Mouse (Mus musculus) hindbrain, postnatal 0 days (tissue): ENCODE data around the gene Rorb. TPM values are rescaled to one million over a fixed set of nuclear protein-coding genes. Genes with fewer than 3 reads are reported as not detected.
A peak's percentile ranks its signal among the peaks of the same experiment; 100 is the strongest.

ENCODE experiments used
- ATAC-seq: fragments of 200-750 bp; cut with Nextera tagmentation; 2 replicates; pipeline ENCODE4 v1.8.0; 2017; ENCODE audit warnings: mild to moderate bottlenecking, moderate TSS enrichment, moderate library complexity
- DNase-seq: peaks from one replicate; pipeline ENCODE4 v3.0.0-alpha.2; 2015; ENCODE audit warnings: low spot score
- H3K27ac ChIP-seq: fragments of 300-500 bp; sonication (generic); 2 replicates; pipeline ENCODE4 v1.5.1; 2014; ENCODE audit warnings: mild to moderate bottlenecking
- H3K27me3 ChIP-seq: fragments of 300-500 bp; sonication (generic); 2 replicates; pipeline ENCODE4 v1.6.1; 2014; ENCODE audit warnings: low read length, mixed read lengths; ENCODE audit not compliant: insufficient read depth
- H3K36me3 ChIP-seq: fragments of 300-500 bp; sonication (generic); 2 replicates; pipeline ENCODE4 v1.6.1; 2014; ENCODE audit warnings: low read length, mixed read lengths; ENCODE audit not compliant: insufficient read depth
- H3K4me1 ChIP-seq: fragments of 300-500 bp; sonication (generic); 2 replicates; pipeline ENCODE4 v1.6.1; 2014; ENCODE audit warnings: antibody characterized with exemption, low read length, mixed read lengths; ENCODE audit not compliant: insufficient read depth
- H3K4me2 ChIP-seq: fragments of 300-500 bp; sonication (generic); 2 replicates; pipeline ENCODE4 v1.6.1; 2014; ENCODE audit warnings: low read depth, mild to moderate bottlenecking, low read length, moderate library complexity, mixed read lengths
- H3K4me3 ChIP-seq: fragments of 300-500 bp; sonication (generic); 2 replicates; pipeline ENCODE4 v1.5.1; 2014; ENCODE audit warnings: low read length
- H3K9ac ChIP-seq: fragments of 300-500 bp; sonication (generic); replicated peaks from 2 replicates; pipeline ENCODE4 v1.6.1; 2014; ENCODE audit warnings: mild to moderate bottlenecking, low read length, moderate library complexity, mixed read lengths
- H3K9me3 ChIP-seq: fragments of 300-500 bp; sonication (generic); 2 replicates; pipeline ENCODE4 v1.6.1; 2016; ENCODE audit warnings: low read length, mixed read lengths
- CTCF ChIP-seq: IDR thresholded peaks from 2 replicates; pipeline ENCODE4 v1.5.1; 2016; ENCODE audit warnings: antibody characterized with exemption, control low read depth, low read depth
- WGBS: fragments of 180-500 bp; shearing (Covaris S2); extraction: QIAGEN DNeasy Blood & Tissue Kit; methylation state at CpG from one replicate; pipeline ENCODE4 v1.1.7; 2014; 5-methylcytosine and 5-hydroxymethylcytosine counted together
- polyA plus RNA-seq: library from polyadenylated mRNA; unstranded; fragments of >200 nt; fragmentation: Nextera tagmentation; extraction: Ambion mirVana; gene quantifications from 2 replicates; pipeline ENCODE4 v1.2.1, GENCODE M21; 2015
- total RNA-seq: library from RNA; depleted of rRNA; stranded (reverse); fragments of >200 nt; gene quantifications from 2 replicates; pipeline ENCODE4 v1.2.3, GENCODE M21; 2014; rRNA removed

The Rorb gene
- total RNA-seq (9.4 and 10.6 TPM in 2 replicates), polyA plus RNA-seq (9.0 and 9.6 TPM in 2 replicates)

- no peak for TF ChIP-seq CTCF
- WGBS = under 1% methylated on average over 23 of the region's 25 CpGs
- peak; percentile 96 for ATAC-seq
- Histone ChIP-seq H3K4me1 (peaks cover 10% of the 10 kb centered on the region; the same call in 1 of the 2 replicates), H3K27me3 (no peaks in the 10 kb centered on the region), H3K9me3 (no peaks in the 10 kb centered on the region), H3K27ac (peak within 1 kb of the TSS; percentile 69), H3K4me2 (peak within 1 kb of the TSS; percentile 96), H3K9ac (peak within 1 kb of the TSS; percentile 63), H3K36me3 (no peaks in the 10 kb centered on the region), H3K4me3 (peak within 1 kb of the TSS; percentile 65)
- peak; percentile 93 for DNase-seq
Observed at GRCm38 (mm10) chr19:19110793-19111427, at the start of gene Rorb. Rorb (minus strand) TSS chr19:19111196.

GRCm38 (mm10) chr19:19148847-19149246 is 37.9 kb upstream of the Rorb start:
- Histone ChIP-seq H3K4me2 (no peak overlapping the region), H3K36me3 (no peaks in the 10 kb centered on the region), H3K27me3 (no peaks in the 10 kb centered on the region), H3K4me3 (no peak overlapping the region), H3K4me1 (no peaks in the 10 kb centered on the region), H3K27ac (no peak overlapping the region), H3K9ac (no peak overlapping the region), H3K9me3 (no peaks in the 10 kb centered on the region)
- DNase-seq (peak; percentile 5), ATAC-seq (no peak)
- TF ChIP-seq CTCF = no peak
- WGBS = 47% methylated on average over 6 of the region's 6 CpGs

- H3K4me1 ChIP-seq = no peaks in the 10 kb centered on the region
Observed at GRCm38 (mm10) chr19:19144447-19144846, 33.5 kb upstream of the Rorb start.

GRCm38 (mm10) chr19:19136856-19137255 is 25.9 kb upstream of the Rorb start:
- DNase-seq = peak; percentile 49
- Histone ChIP-seq H3K4me1 (no peaks in the 10 kb centered on the region), H3K4me2 (no peak overlapping the region), H3K9ac (no peak overlapping the region), H3K9me3 (no peaks in the 10 kb centered on the region), H3K36me3 (no peaks in the 10 kb centered on the region), H3K27me3 (no peaks in the 10 kb centered on the region), H3K27ac (no peak overlapping the region), H3K4me3 (no peak overlapping the region)
- no peak for ATAC-seq
- TF ChIP-seq CTCF = no peak
- WGBS = 25% methylated on average over 2 of the region's 2 CpGs

More at GRCm38 (mm10) chr19:19144447-19144846, 33.5 kb upstream of the Rorb start:
- ATAC-seq (no peak), DNase-seq (no peak)
- Histone ChIP-seq H3K36me3 (no peaks in the 10 kb centered on the region), H3K27ac (no peak overlapping the region), H3K4me2 (no peak overlapping the region), H3K27me3 (no peaks in the 10 kb centered on the region), H3K9ac (no peak overlapping the region), H3K4me3 (no peak overlapping the region), H3K9me3 (no peaks in the 10 kb centered on the region)
- 85% methylated on average over 4 of the region's 4 CpGs for WGBS
- no peak for TF ChIP-seq CTCF

- H3K27ac ChIP-seq = no peak overlapping the region
- no peaks in the 10 kb centered on the region for H3K4me1 ChIP-seq
- no peaks in the 10 kb centered on the region for H3K27me3 ChIP-seq
- H3K9me3 ChIP-seq = no peaks in the 10 kb centered on the region
- ATAC-seq (no peak), DNase-seq (no peak)
- no peak overlapping the region for H3K9ac ChIP-seq
- no peak overlapping the region for H3K4me2 ChIP-seq
- no peaks in the 10 kb centered on the region for H3K36me3 ChIP-seq
- no peak for TF ChIP-seq CTCF
- 95% methylated on average over 2 of the region's 2 CpGs for WGBS
- no peak overlapping the region for H3K4me3 ChIP-seq
Observed at GRCm38 (mm10) chr19:19135838-19136237, 24.8 kb upstream of the Rorb start.

- no peak overlapping the region for H3K4me2 ChIP-seq
- 51% methylated on average over 2 of the region's 2 CpGs for WGBS
- no peaks in the 10 kb centered on the region for H3K27me3 ChIP-seq
- H3K27ac ChIP-seq = no peak overlapping the region
- peak; percentile 13; the same call in 1 of the 2 replicates for TF ChIP-seq CTCF
- no peaks in the 10 kb centered on the region for H3K36me3 ChIP-seq
- H3K4me1 ChIP-seq = no peaks in the 10 kb centered on the region
- DNase-seq (no peak), ATAC-seq (no peak)
- H3K4me3 ChIP-seq = no peak overlapping the region
- no peaks in the 10 kb centered on the region for H3K9me3 ChIP-seq
- H3K9ac ChIP-seq = no peak overlapping the region
Observed at GRCm38 (mm10) chr19:19122324-19122723, 11.3 kb upstream of the Rorb start.

- 56% methylated on average over 4 of the region's 4 CpGs for WGBS
- Histone ChIP-seq H3K4me2 (peak overlapping the region; percentile 96; the same call in 1 of the 2 replicates), H3K4me1 (peaks cover 10% of the 10 kb centered on the region; the same call in 1 of the 2 replicates), H3K27ac (no peak overlapping the region), H3K9me3 (no peaks in the 10 kb centered on the region), H3K36me3 (no peaks in the 10 kb centered on the region), H3K4me3 (no peak overlapping the region), H3K9ac (no peak overlapping the region), H3K27me3 (no peaks in the 10 kb centered on the region)
- ATAC-seq = no peak
- DNase-seq = no peak
- TF ChIP-seq CTCF = no peak
Observed at GRCm38 (mm10) chr19:19112180-19112579, 1.2 kb upstream of the Rorb start.
